Mouse (Mus musculus) CH12.LX (cell line): ENCODE measurements around the gene Eid1. TPM values are rescaled to one million over a fixed set of nuclear protein-coding genes. Genes with fewer than 3 reads are reported as not detected.

Experiments used
- DNase-seq: peaks from one replicate; pipeline ENCODE4 v3.0.0-alpha.2; 2013; ENCODE audit errors: extremely low read depth
- H3K27ac ChIP-seq: 2 replicates; pipeline ENCODE4 v1.5.1; 2012; ENCODE audit warnings: low read depth, mild to moderate bottlenecking, control low read depth, moderate library complexity; ENCODE audit not compliant: insufficient read depth
- H3K27me3 ChIP-seq: replicated peaks from 2 replicates; pipeline ENCODE3; 2012; ENCODE audit warnings: inconsistent platforms
- H3K36me3 ChIP-seq, 2 experiments: replicated peaks in 1 of 2; 2 replicates each; pipeline versions ENCODE3 to v1.6.1; 2012; ENCODE audit warnings: inconsistent platforms in 1 of 2, low read length in 1 of 2, mild to moderate bottlenecking in 1 of 2, mixed read lengths in 1 of 2, moderate library complexity in 1 of 2; ENCODE audit not compliant: control insufficient read depth in 1 of 2, insufficient read depth in 1 of 2
- H3K4me1 ChIP-seq, 2 experiments: 2 replicates each; pipeline ENCODE4 v1.6.1; 2012; ENCODE audit warnings: inconsistent platforms in 1 of 2, moderate library complexity in 1 of 2; ENCODE audit not compliant: insufficient read depth in 2 of 2, control insufficient read depth in 1 of 2
- H3K4me2 ChIP-seq: 2 replicates; pipeline ENCODE4 v1.6.1; 2012; ENCODE audit warnings: low read depth, mild to moderate bottlenecking, control low read depth; ENCODE audit not compliant: poor library complexity, insufficient read depth, severe bottlenecking
- H3K4me3 ChIP-seq, 3 experiments: fragments of 150-350 bp in 1 of 3; sonication (generic) in 1 of 3; replicated peaks in 1 of 3; 2 replicates each; pipeline versions ENCODE3 to v1.5.1; 2011 to 2012; ENCODE audit warnings: low read depth in 2 of 3, low read length in 2 of 3, mild to moderate bottlenecking in 2 of 3, moderate library complexity in 2 of 3, control low read depth in 1 of 3, improper control_type of control experiment in 1 of 3, inconsistent platforms in 1 of 3, mixed read lengths in 1 of 3; ENCODE audit not compliant: poor library complexity in 1 of 3
- H3K79me2 ChIP-seq: replicated peaks from 2 replicates; pipeline ENCODE4 v1.6.1; 2012; ENCODE audit warnings: mild to moderate bottlenecking, moderate library complexity; ENCODE audit not compliant: control insufficient read depth, poor library complexity, insufficient read depth, severe bottlenecking; ENCODE audit errors: extremely low read depth
- H3K9ac ChIP-seq: 2 replicates; pipeline ENCODE4 v1.6.1; 2012; ENCODE audit warnings: low read depth, mild to moderate bottlenecking, control low read depth, moderate library complexity; ENCODE audit not compliant: insufficient read depth
- H3K9me3 ChIP-seq: replicated peaks from 2 replicates; pipeline ENCODE3; 2012; ENCODE audit warnings: low read length, inconsistent platforms, mixed read lengths
- GABPA ChIP-seq: IDR thresholded peaks from 2 replicates; pipeline ENCODE4 v1.6.1; 2012; ENCODE audit warnings: low read depth, low read length, improper control_type of control experiment, inconsistent platforms; ENCODE audit not compliant: insufficient replicate concordance
- HCFC1 ChIP-seq: IDR thresholded peaks from 2 replicates; pipeline ENCODE4 v1.6.1; 2012; ENCODE audit warnings: low read depth, mild to moderate bottlenecking, inconsistent platforms, low read length, improper control_type of control experiment
- JUN ChIP-seq: IDR thresholded peaks from 2 replicates; pipeline ENCODE4 v1.6.1; 2011; ENCODE audit warnings: low read depth, mild to moderate bottlenecking, low read length, improper control_type of control experiment, moderate library complexity; ENCODE audit not compliant: insufficient read depth
- MXI1 ChIP-seq: IDR thresholded peaks from 2 replicates; pipeline ENCODE4 v1.6.1; 2011; ENCODE audit warnings: mild to moderate bottlenecking, low read depth, low read length, improper control_type of control experiment
- dilution Hi-C: fragments of 300-500 bp; cut with MboI; formaldehyde crosslinking; loops from 2 replicates; pipeline ENCODE4 v1.14.3; 2020; ENCODE audit warnings: low sequenced_read_pairs; ENCODE audit not compliant: extremely low pct_unique_long_range_greater_than_20kb, extremely low pct_ligation_motif_present
- in situ Hi-C: fragments of 300-500 bp; cut with MboI; formaldehyde crosslinking; loops from 3 replicates; pipeline ENCODE4 v1.14.3; 2019; ENCODE audit warnings: low sequenced_read_pairs, low pct_ligation_motif_present, low pct_unique_long_range_greater_than_20kb, mixed read lengths
- polyA plus RNA-seq: library from polyadenylated mRNA; unstranded; fragments of >175 nt; gene quantifications from 2 replicates; pipeline ENCODE4 v1.2.1, GENCODE M21; 2012; ENCODE audit warnings: low read depth; ENCODE audit not compliant: insufficient read length
- total RNA-seq, 2 experiments: library from RNA; depleted of rRNA; stranded (reverse); fragments of 300-350 nt in 1 of 2; fragments of >200 nt in 1 of 2; gene quantifications; 2 replicates each; pipeline ENCODE4 v1.2.3; 2012 to 2014

The Eid1 gene
- total and polyA plus RNA-seq, 3 experiments = 15.4 to 39.8 (median 20.4) TPM

- Histone ChIP-seq H3K4me3 (peak within 1 kb of the TSS; percentile 21 to 55 (median 30)), H3K27me3 (peaks cover 4% of the 10 kb centered on the region), H3K27ac (no peak within 1 kb of the TSS), H3K4me2 (peak within 1 kb of the TSS; percentile 100), H3K9me3 (no peaks in the 10 kb centered on the region), H3K79me2 (no peaks in the 10 kb centered on the region), H3K9ac (peak within 1 kb of the TSS; percentile 67), H3K36me3 (no peaks in the 10 kb centered on the region), H3K4me1 (peaks cover 2 to 23% of the 10 kb centered on the region in 2 experiments; a peak in 3 of 4 replicates)
- no peak for DNase-seq
- no peak for TF ChIP-seq HCFC1
- no peak for TF ChIP-seq GABPA
- peak; percentile 29; the same call in 1 of the 2 replicates for TF ChIP-seq JUN
- TF ChIP-seq MXI1 = 0 out of 2 replicates have a peak, but pooled peaks have one; percentile 8
- dilution Hi-C loops = no loop called here
- in situ Hi-C loops = no loop called here
Observed at GRCm38 (mm10) chr2:125724086-125724430, 51.2 kb downstream of the Eid1 start, which contains the start of gene Shc4. Shc4 (minus strand) TSS chr2:125724148.

Other genes starting within 250 kb of the Eid1 start
- gene Gm9913, start 168.0 kb upstream of the Eid1 start, total RNA-seq (2012; rRNA removed) = not detected in 2 replicates
- not detected in 2 replicates for gene Gm9913, start 168.0 kb upstream of the Eid1 start, total RNA-seq (2014; rRNA removed)
- not detected in 2 replicates for gene Gm9913, start 168.0 kb upstream of the Eid1 start, polyA plus RNA-seq
- 0.08 and 0.17 TPM in 2 replicates for gene Fbn1, start 165.1 kb upstream of the Eid1 start, total RNA-seq (2012; rRNA removed)
- gene Fbn1, start 165.1 kb upstream of the Eid1 start, total RNA-seq (2014; rRNA removed) = 0.04 and 0.07 TPM in 2 replicates
- gene Fbn1, start 165.1 kb upstream of the Eid1 start, polyA plus RNA-seq = 0.04 and 0.09 TPM in 2 replicates
- 8.9 and 10.2 TPM in 2 replicates for gene Cep152, start 48.0 kb upstream of the Eid1 start, total RNA-seq (2012; rRNA removed)
- 7.4 and 7.7 TPM in 2 replicates for gene Cep152, start 48.0 kb upstream of the Eid1 start, total RNA-seq (2014; rRNA removed)
- 8.4 and 8.8 TPM in 2 replicates for gene Cep152, start 48.0 kb upstream of the Eid1 start, polyA plus RNA-seq
- gene Shc4, start 51.1 kb downstream of the Eid1 start, total RNA-seq (2012; rRNA removed) = 0.97 and 1.1 TPM in 2 replicates
- gene Shc4, start 51.1 kb downstream of the Eid1 start, total RNA-seq (2014; rRNA removed) = 0.21 and 0.23 TPM in 2 replicates
- gene Shc4, start 51.1 kb downstream of the Eid1 start, polyA plus RNA-seq = 0.10 and 0.37 TPM in 2 replicates
- gene Secisbp2l, start 109.8 kb downstream of the Eid1 start, total RNA-seq (2012; rRNA removed) = 8.3 and 8.9 TPM in 2 replicates
- gene Secisbp2l, start 109.8 kb downstream of the Eid1 start, total RNA-seq (2014; rRNA removed) = 8.2 and 8.7 TPM in 2 replicates
- 11.1 and 15.1 TPM in 2 replicates for gene Secisbp2l, start 109.8 kb downstream of the Eid1 start, polyA plus RNA-seq
- 40.2 and 41.8 TPM in 2 replicates for gene Galk2, start 186.0 kb downstream of the Eid1 start, total RNA-seq (2012; rRNA removed)
- 59.9 and 63.3 TPM in 2 replicates for gene Galk2, start 186.0 kb downstream of the Eid1 start, total RNA-seq (2014; rRNA removed)
- gene Galk2, start 186.0 kb downstream of the Eid1 start, polyA plus RNA-seq = 36.7 and 40.4 TPM in 2 replicates
- 63.5 and 68.6 TPM in 2 replicates for gene Cops2, start 186.0 kb downstream of the Eid1 start, total RNA-seq (2012; rRNA removed)
- gene Cops2, start 186.0 kb downstream of the Eid1 start, total RNA-seq (2014; rRNA removed) = 313 and 408 TPM in 2 replicates
- 124 and 145 TPM in 2 replicates for gene Cops2, start 186.0 kb downstream of the Eid1 start, polyA plus RNA-seq